Mouse (Mus musculus) spleen, adult 2 months (tissue): ENCODE data around the gene Ppp1r12a.

ENCODE experiments used
- CTCF ChIP-seq: fragments of 200-500 bp; IDR thresholded peaks from 2 replicates; pipeline ENCODE4 v1.5.1; 2011; ENCODE audit warnings: mild to moderate bottlenecking, inconsistent platforms; ENCODE audit not compliant: insufficient read depth, insufficient read length, insufficient replicate concordance; ENCODE audit errors: extremely low read depth
- POLR2A ChIP-seq: fragments of 200-500 bp; IDR thresholded peaks from 2 replicates; pipeline ENCODE4 v1.6.1; 2011; ENCODE audit warnings: low read depth, low read length, inconsistent platforms

DNA sequence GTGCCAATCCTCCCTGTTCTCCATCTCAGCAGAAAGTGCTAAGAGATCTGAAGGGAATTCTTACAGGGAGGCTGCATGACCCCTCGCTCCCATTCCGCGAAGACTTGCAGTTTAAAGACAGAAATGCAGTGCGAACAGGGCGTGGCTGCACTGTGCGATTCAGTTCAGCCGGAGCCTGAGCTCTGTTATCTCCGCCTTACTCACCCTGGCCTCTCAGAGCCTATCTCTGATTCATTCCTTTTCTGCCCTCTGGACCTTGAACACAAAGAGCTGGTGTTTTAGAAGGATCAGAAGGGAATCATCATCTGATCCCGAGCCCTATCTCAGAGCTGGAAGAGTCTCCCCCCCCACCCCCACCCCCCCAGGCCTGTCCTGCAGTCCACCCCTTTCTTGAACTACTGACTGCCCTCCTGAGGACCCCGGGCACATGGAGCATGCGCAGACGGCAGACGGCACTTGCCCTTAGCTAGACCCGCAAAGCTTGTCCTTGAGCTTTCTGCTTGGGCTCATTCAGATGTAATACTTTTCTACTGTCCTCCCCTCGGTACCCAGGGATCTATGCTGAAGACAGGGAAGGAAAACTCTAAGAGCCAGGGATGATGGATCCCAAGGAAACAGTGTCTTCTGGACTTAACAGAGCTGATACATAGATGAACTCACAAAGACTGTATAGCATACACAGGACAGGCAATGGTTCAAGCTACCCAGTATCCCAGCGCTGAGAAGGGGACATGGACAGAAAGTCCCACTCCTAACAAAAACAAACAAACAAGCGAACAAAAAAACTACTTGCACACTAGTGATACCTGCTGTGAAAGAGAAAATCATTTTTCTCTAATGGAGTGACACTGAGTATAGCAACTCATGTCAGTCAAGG is 48.4 kb upstream of the Ppp1r12a start:
- TF ChIP-seq POLR2A (no peak), CTCF (no peak)
